ENCODE assay signal across 8 mouse cellular contexts in genomic region chr3:136671161-136671939, GRCm38 (mm10). TPM values are rescaled to one million over a fixed set of nuclear protein-coding genes. Genes with fewer than 3 reads are reported as not detected.
DNase-seq lines count a peak whose midpoint lies in the region; ATAC-seq and TF ChIP-seq lines count a peak whose summit lies in the region.

No protein-coding gene starts in this region.

- H3K4me2 ChIP-seq in hindbrain, embryonic 16.5 days (ENCODE audit: low read length) = peak overlapping the region; percentile 58

- intact Hi-C loops in left cerebral cortex, adult 2 months (cut with DNase I) = loop anchor here (5.0 to 10.0 kb wide), 4 partner anchors 161 to 746 kb away; no protein-coding TSS in a partner anchor

- H3K79me2 ChIP-seq in macrophage (ENCODE audit: inconsistent target) = peaks cover 50% of the 10 kb centered on the region

- H3K9me3 ChIP-seq in hindbrain, embryonic 16.5 days (ENCODE audit: control insufficient read depth, low read length) = no peaks in the 10 kb centered on the region

- WGBS in hindbrain, embryonic 16.5 days = 1% methylated on average over 37 of the region's 52 CpGs
- 2% methylated on average over 22 of the region's 52 CpGs for WGBS in macrophage (ENCODE audit: missing documents)

- H3K27ac ChIP-seq in hindbrain, embryonic 16.5 days (ENCODE audit: low read depth, low read length) = peak overlapping the region; percentile 98
- peak overlapping the region; percentile 99 for H3K27ac ChIP-seq in left cerebral cortex, adult 2 months
- peak overlapping the region; percentile 69 for H3K27ac ChIP-seq in macrophage

- no peak for TF ChIP-seq CTCF in left cerebral cortex, adult 2 months (IDR thresholded peaks at IDR 0.05)

- peaks cover 18% of the 10 kb centered on the region for H3K4me1 ChIP-seq in hindbrain, embryonic 16.5 days (ENCODE audit: control insufficient read depth, insufficient read depth, low read depth, low read length)

- peak; percentile 38 for ATAC-seq in hindbrain, embryonic 16.5 days

- H3K27me3 ChIP-seq in hindbrain, embryonic 16.5 days (replicated peaks; ENCODE audit: control insufficient read depth, insufficient read depth, low read length) = no peaks in the 10 kb centered on the region

- peak overlapping the region; percentile 98 for H3K9ac ChIP-seq in hindbrain, embryonic 16.5 days (ENCODE audit: low read depth, low read length)

- H3K4me3 ChIP-seq in hindbrain, embryonic 16.5 days (ENCODE audit: low read length) = peak overlapping the region; percentile 90
- peak overlapping the region; percentile 73 for H3K4me3 ChIP-seq in left cerebral cortex, adult 2 months
- H3K4me3 ChIP-seq in macrophage (ENCODE audit: inconsistent target) = peak overlapping the region; percentile 80

- peak; percentile 87 for DNase-seq in MN1 (ENCODE audit: low spot score)
- peak; percentile 76 for DNase-seq in cerebellum, adult 9-10 months
- DNase-seq in gastrocnemius, adult 18-20 months (ENCODE audit: low spot score) = peak; percentile 73
- DNase-seq in left cerebral cortex, adult 2 months (ENCODE audit: extremely low spot score in 1 of 2, low spot score in 2 of 2) = peak; percentile 75 to 79
- DNase-seq in right cerebral cortex, postnatal 10 days (ENCODE audit: low spot score in 2 of 2) = peak; percentile 89 to 90
- peak; percentile 79 for DNase-seq in urinary bladder, postnatal 25 days (ENCODE audit: low spot score)

- no peaks in the 10 kb centered on the region for H3K36me3 ChIP-seq in hindbrain, embryonic 16.5 days (ENCODE audit: control insufficient read depth, insufficient read depth, low read length)
- H3K36me3 ChIP-seq in macrophage (ENCODE audit: inconsistent target) = no peaks in the 10 kb centered on the region

RNA-seq across cellular contexts. Expression of gene Ppp3ca, which starts 1.4 kb away (rescaled TPM):
- total RNA-seq in gastrocnemius, adult 18-20 months (2021) = 100 to 1,000 TPM; 160 to 203 TPM
- 154 TPM in 2 replicates for polyA plus RNA-seq in hindbrain, embryonic 16.5 days (2015; fragmentation: Nextera tagmentation; extraction: Ambion mirVana)
- total RNA-seq in left cerebral cortex, adult 2 months (2021) = 100 to 1,000 TPM; 868 to 887 TPM
- 100 to 1,000 TPM in 22 of 26 experiments, 10 to 100 TPM in 4; 33.3 to 254 (median 187) TPM for total RNA-seq in macrophage (2018; cell fraction: chromatin; rRNA removed)
- total RNA-seq in macrophage (2018; cell fraction: cytosol; rRNA removed) = 10 to 100 TPM; 62.7 to 89.5 (median 78.5) TPM
- total RNA-seq in macrophage (2018; cell fraction: nucleus; rRNA removed) = 100 to 1,000 TPM in 21 of 26 experiments, 10 to 100 TPM in 5; 36.9 to 188 (median 128) TPM
- 64.1 to 79.9 TPM (median 70.4 TPM) in 3 replicates for polyA plus RNA-seq in macrophage (2018)

Comparison
In these comparisons a context has a peak if more than half of its experiments do, and no peak if none do; other contexts are left out.
1. Peak in every context shown above with its lines: DNase-seq, ATAC-seq, H3K4me3 ChIP-seq and H3K27ac ChIP-seq.
2. RNA of gene Ppp3ca, which starts 1.4 kb away (total RNA-seq): 868 to 887 TPM in left cerebral cortex, adult 2 months; 160 to 203 TPM in gastrocnemius, adult 18-20 months; every median in the first group is over 4 times any median in the second.